Mouse (Mus musculus): ENCODE data around the gene Plekho2.

- no peak for TF ChIP-seq TAL1 (IDR thresholded peaks at IDR 0.05; ENCODE audit: low read length)
- no peak for TF ChIP-seq MXI1 (IDR thresholded peaks at IDR 0.05; ENCODE audit: low read depth, low read length)
Measured at GRCm38 (mm10) chr9:65569491-65569971, 10.3 kb downstream of the Plekho2 start.

Data from MEL (cell line).